Mouse (Mus musculus) midbrain, postnatal 0 days (tissue): ENCODE measurements around the gene Krt23. TPM values are rescaled to one million over a fixed set of nuclear protein-coding genes. Genes with fewer than 3 reads are reported as not detected.

Experiments used
- ATAC-seq: fragments of 200-750 bp; cut with Nextera tagmentation; 2 replicates; pipeline ENCODE4 v1.8.0; 2017; ENCODE audit warnings: moderate number of reproducible peaks, mild to moderate bottlenecking, moderate TSS enrichment, moderate library complexity; ENCODE audit not compliant: low FRiP score
- DNase-seq: peaks from one replicate; pipeline ENCODE4 v3.0.0-alpha.2; 2015; ENCODE audit warnings: low spot score
- H3K27ac ChIP-seq: fragments of 300-500 bp; sonication (generic); 2 replicates; pipeline ENCODE4 v1.5.1; 2014; ENCODE audit warnings: low read depth, mild to moderate bottlenecking, low read length, mixed read lengths
- H3K27me3 ChIP-seq: fragments of 300-500 bp; sonication (generic); 2 replicates; pipeline ENCODE4 v1.6.1; 2014; ENCODE audit warnings: low read length, control low read depth, mixed read lengths; ENCODE audit not compliant: insufficient read depth
- H3K36me3 ChIP-seq: fragments of 300-500 bp; sonication (generic); 2 replicates; pipeline ENCODE4 v1.6.1; 2014; ENCODE audit warnings: low read length, control low read depth, mixed read lengths; ENCODE audit not compliant: insufficient read depth
- H3K4me1 ChIP-seq: fragments of 300-500 bp; sonication (generic); 2 replicates; pipeline ENCODE4 v1.6.1; 2014; ENCODE audit warnings: mild to moderate bottlenecking, control low read depth, antibody characterized with exemption, low read length, mixed read lengths; ENCODE audit not compliant: insufficient read depth
- H3K4me2 ChIP-seq: fragments of 300-500 bp; sonication (generic); 2 replicates; pipeline ENCODE4 v1.6.1; 2014; ENCODE audit warnings: low read depth, mild to moderate bottlenecking, low read length, mixed read lengths; ENCODE audit not compliant: poor library complexity, severe bottlenecking
- H3K4me3 ChIP-seq: fragments of 300-500 bp; sonication (generic); 2 replicates; pipeline ENCODE4 v1.5.1; 2014; ENCODE audit warnings: low read depth, mild to moderate bottlenecking, low read length, moderate library complexity
- H3K9ac ChIP-seq: fragments of 300-500 bp; sonication (generic); replicated peaks from 2 replicates; pipeline ENCODE4 v1.6.1; 2014; ENCODE audit warnings: mild to moderate bottlenecking, low read length, moderate library complexity, mixed read lengths; ENCODE audit not compliant: poor library complexity, severe bottlenecking
- H3K9me3 ChIP-seq: fragments of 300-500 bp; sonication (generic); 2 replicates; pipeline ENCODE4 v1.6.1; 2016; ENCODE audit warnings: low read length, control low read depth
- CTCF ChIP-seq: IDR thresholded peaks from 2 replicates; pipeline ENCODE4 v1.5.1; 2016; ENCODE audit warnings: antibody characterized with exemption, mild to moderate bottlenecking
- WGBS: fragments of 180-500 bp; shearing (Covaris S2); extraction: QIAGEN DNeasy Blood & Tissue Kit; methylation state at CpG from one replicate; pipeline ENCODE4 v1.1.7; 2014; 5-methylcytosine and 5-hydroxymethylcytosine counted together
- polyA plus RNA-seq: library from polyadenylated mRNA; unstranded; fragments of >200 nt; fragmentation: Nextera tagmentation; extraction: Ambion mirVana; gene quantifications from 2 replicates; pipeline ENCODE4 v1.2.1, GENCODE M21; 2015
- total RNA-seq: library from RNA; depleted of rRNA; stranded (reverse); fragments of >200 nt; gene quantifications from 2 replicates; pipeline ENCODE4 v1.2.3, GENCODE M21; 2014

Krt23 gene
- total and polyA plus RNA-seq, 2 experiments from 2014 or later = 0.16 to 0.32 TPM

DNA sequence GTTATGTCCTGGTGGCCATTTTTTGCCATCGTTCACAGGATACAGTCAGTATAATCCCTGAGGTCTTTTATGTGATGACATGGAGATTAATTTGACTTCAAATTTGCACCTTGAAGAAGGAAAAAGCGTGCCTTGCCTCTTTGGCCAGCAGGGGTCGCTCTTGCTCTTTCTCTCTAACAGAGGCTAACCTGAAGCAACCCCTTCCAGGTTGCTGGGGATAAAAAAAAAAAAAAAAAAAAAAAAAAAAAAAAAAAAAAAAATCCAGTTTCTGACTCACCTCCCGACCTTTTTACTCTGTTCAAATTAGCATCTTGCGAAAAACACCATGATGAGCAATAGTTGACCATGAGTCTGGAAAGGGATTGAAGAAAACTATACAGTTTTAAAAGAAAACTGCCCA is 28.1 kb downstream of the Krt23 start:
- Histone ChIP-seq H3K9ac (no peak overlapping the region), H3K4me3 (no peak overlapping the region), H3K4me2 (no peak overlapping the region), H3K27ac (no peak overlapping the region), H3K4me1 (no peaks in the 10 kb centered on the region; the same call in 1 of the 2 replicates), H3K27me3 (no peaks in the 10 kb centered on the region), H3K9me3 (no peaks in the 10 kb centered on the region), H3K36me3 (no peaks in the 10 kb centered on the region)
- DNase-seq (peak; percentile 91), ATAC-seq (no peak)
- 7% methylated on average over 5 of the region's 5 CpGs for WGBS
- TF ChIP-seq CTCF = peak; percentile 86

DNA sequence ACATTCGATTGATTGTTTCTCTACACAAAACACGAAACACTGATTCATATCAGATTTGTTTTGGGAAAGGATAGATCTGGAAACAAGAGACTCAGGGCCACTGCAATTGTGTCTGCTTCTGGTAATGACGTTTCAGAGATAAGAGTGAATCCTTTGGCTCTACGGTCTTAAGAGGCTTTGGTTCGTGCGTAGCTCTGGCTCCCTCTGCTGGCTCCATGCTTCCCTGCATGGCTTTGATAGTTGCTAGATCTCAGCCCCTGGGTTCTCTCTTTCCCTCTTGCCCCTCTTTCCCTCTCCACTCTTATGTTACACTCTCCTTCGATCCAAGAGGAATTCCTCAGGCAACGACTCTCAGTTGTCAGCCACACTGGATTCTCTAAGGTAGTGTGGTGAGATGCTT is 29.8 kb downstream of the Krt23 start:
- no peaks in the 10 kb centered on the region for H3K9me3 ChIP-seq
- ATAC-seq (no peak), DNase-seq (peak; percentile 89)
- no peaks in the 10 kb centered on the region for H3K27me3 ChIP-seq
- H3K27ac ChIP-seq = no peak overlapping the region
- TF ChIP-seq CTCF = peak; percentile 99
- H3K36me3 ChIP-seq = no peaks in the 10 kb centered on the region
- H3K9ac ChIP-seq = no peak overlapping the region
- WGBS = 13% methylated on average over 8 of the region's 8 CpGs
- H3K4me3 ChIP-seq = no peak overlapping the region
- H3K4me2 ChIP-seq = no peak overlapping the region
- H3K4me1 ChIP-seq = no peaks in the 10 kb centered on the region; the same call in 1 of the 2 replicates

DNA sequence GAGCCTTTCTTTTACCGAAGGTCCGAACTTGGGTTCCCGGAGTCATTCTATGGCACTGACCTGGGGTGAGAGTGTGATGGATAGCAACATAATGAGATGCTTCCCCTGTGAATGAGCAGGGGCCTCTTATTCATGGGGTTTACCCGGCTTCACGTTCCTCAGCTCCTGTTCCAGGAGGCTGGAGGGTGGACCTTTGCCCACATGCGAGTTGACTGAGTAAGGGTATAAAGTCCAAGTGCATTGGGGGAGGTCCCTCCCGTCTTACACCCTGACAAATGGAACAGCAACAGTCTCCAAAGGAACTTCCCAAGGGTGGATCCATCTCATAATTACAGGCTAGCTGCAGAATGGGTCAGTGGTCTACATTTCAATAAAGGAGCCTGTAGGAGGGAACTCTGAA is 31.2 kb downstream of the Krt23 start:
- no peak overlapping the region for H3K4me3 ChIP-seq
- DNase-seq = no peak
- TF ChIP-seq CTCF = no peak

DNA sequence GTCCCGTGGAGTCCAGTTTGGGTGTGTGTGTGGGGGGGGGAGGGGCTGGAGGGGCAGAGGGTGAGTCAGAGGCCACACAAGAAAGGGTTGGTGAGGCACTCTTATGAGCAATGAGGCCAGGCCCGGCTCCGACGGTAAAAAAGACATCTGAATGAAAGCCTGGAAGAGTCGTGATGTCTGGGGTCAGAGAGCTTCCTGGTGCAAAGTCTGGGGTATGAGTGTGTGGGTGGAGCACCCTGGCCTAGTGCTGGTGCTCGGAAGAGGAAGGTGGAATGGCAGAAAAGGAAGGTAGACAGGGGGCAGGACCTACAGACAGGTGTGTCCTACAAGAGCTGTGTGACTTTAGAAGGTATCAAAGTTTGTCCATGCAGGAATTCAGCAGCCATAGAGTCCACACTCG is 34.0 kb downstream of the Krt23 start:
- Histone ChIP-seq H3K27ac (no peak overlapping the region), H3K9ac (no peak overlapping the region), H3K27me3 (no peaks in the 10 kb centered on the region), H3K4me1 (no peaks in the 10 kb centered on the region), H3K4me3 (no peak overlapping the region), H3K4me2 (no peak overlapping the region), H3K9me3 (no peaks in the 10 kb centered on the region), H3K36me3 (no peaks in the 10 kb centered on the region)
- no peak for TF ChIP-seq CTCF
- no peak for DNase-seq
- 67% methylated on average over 7 of the region's 7 CpGs for WGBS
- no peak for ATAC-seq

More for the DNA sequence above, 31.2 kb downstream of the Krt23 start:
- no peaks in the 10 kb centered on the region; the same call in 1 of the 2 replicates for H3K4me1 ChIP-seq
- H3K36me3 ChIP-seq = no peaks in the 10 kb centered on the region
- no peak for ATAC-seq
- H3K27ac ChIP-seq = no peak overlapping the region
- no peak overlapping the region for H3K4me2 ChIP-seq
- H3K9me3 ChIP-seq = no peaks in the 10 kb centered on the region
- no peaks in the 10 kb centered on the region for H3K27me3 ChIP-seq
- 73% methylated on average over 7 of the region's 7 CpGs for WGBS
- no peak overlapping the region for H3K9ac ChIP-seq

DNA sequence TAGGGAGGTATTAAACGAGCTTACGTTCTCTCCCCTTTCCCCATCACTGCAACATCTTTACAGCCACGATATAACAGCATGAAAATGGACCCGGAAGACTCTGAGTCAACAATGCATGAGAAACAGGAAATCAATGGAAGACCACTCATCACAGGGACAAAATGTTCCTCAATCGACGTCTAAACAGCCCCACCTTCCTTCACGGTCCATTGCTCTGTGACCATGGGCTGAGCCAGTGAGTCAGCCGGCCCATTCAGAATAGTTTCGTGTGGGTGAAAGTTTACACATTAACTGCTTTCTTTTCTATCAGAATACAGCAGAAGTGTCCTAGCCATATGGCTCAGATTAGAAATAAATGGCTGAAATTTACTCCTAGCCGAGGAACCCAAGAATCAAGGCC is 38.2 kb downstream of the Krt23 start:
- WGBS = 64% methylated on average over 10 of the region's 10 CpGs
- no peak for TF ChIP-seq CTCF
- H3K4me3 ChIP-seq = no peak overlapping the region

DNA sequence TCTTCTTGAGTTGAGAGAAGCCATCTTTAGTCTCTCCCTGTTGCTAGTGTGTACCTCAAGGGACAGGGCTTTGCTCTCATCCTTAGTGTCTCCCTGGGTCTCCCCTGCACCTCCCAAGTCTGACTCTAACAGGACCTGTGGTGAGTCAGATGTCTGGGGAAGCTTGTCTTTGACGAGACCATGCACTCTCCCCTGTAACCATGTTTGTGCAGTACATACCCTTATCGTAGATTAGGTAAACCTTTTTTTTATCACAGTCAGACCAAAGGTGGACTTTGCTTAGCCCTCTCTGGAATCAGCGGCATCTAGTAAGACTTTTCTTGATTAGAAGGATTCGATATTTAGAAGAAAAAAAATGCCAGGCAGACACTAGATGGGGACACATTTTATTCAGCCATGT is 38.9 kb downstream of the Krt23 start:
- H3K9me3 ChIP-seq = no peaks in the 10 kb centered on the region
- H3K4me3 ChIP-seq = no peak overlapping the region
- DNase-seq (no peak), ATAC-seq (no peak)
- no peak overlapping the region for H3K9ac ChIP-seq
- TF ChIP-seq CTCF = no peak
- no peak overlapping the region for H3K4me2 ChIP-seq
- no peaks in the 10 kb centered on the region for H3K36me3 ChIP-seq
- H3K27ac ChIP-seq = no peak overlapping the region
- no peaks in the 10 kb centered on the region for H3K27me3 ChIP-seq
- WGBS = 91% methylated on average over 4 of the region's 4 CpGs
- H3K4me1 ChIP-seq = no peaks in the 10 kb centered on the region

More for the DNA sequence above, 38.2 kb downstream of the Krt23 start:
- no peak overlapping the region for H3K27ac ChIP-seq
- H3K36me3 ChIP-seq = no peaks in the 10 kb centered on the region
- H3K4me1 ChIP-seq = no peaks in the 10 kb centered on the region
- no peaks in the 10 kb centered on the region for H3K9me3 ChIP-seq
- ATAC-seq (no peak), DNase-seq (no peak)
- no peak overlapping the region for H3K9ac ChIP-seq
- no peak overlapping the region for H3K4me2 ChIP-seq
- H3K27me3 ChIP-seq = no peaks in the 10 kb centered on the region
